Mouse (Mus musculus) embryonic facial prominence, embryonic 12.5 days (tissue): ENCODE results near the gene Kcnq2. TPM values are rescaled to one million over a fixed set of nuclear protein-coding genes. Genes with fewer than 3 reads are reported as not detected.
A peak's percentile ranks its signal among the peaks of the same experiment; 100 is the strongest.

Experiments
- ATAC-seq: fragments of 200-750 bp; cut with Nextera tagmentation; 2 replicates; pipeline ENCODE4 v1.8.0; 2017; ENCODE audit not compliant: insufficient number of reproducible peaks, insufficient read depth, low FRiP score, low TSS enrichment
- H3K27ac ChIP-seq: fragments of 300-500 bp; sonication (generic); 2 replicates; pipeline ENCODE4 v1.5.1; 2016; ENCODE audit warnings: mild to moderate bottlenecking
- H3K27me3 ChIP-seq: fragments of 300-500 bp; sonication (generic); 2 replicates; pipeline ENCODE4 v1.6.1; 2016; ENCODE audit warnings: mild to moderate bottlenecking, moderate library complexity
- H3K36me3 ChIP-seq: fragments of 300-500 bp; sonication (generic); 2 replicates; pipeline ENCODE4 v1.6.1; 2016; ENCODE audit warnings: mild to moderate bottlenecking
- H3K4me1 ChIP-seq: fragments of 300-500 bp; sonication (generic); 2 replicates; pipeline ENCODE4 v1.6.1; 2016
- H3K4me2 ChIP-seq: fragments of 300-500 bp; sonication (generic); replicated peaks from 2 replicates; pipeline ENCODE4 v1.6.1; 2016; ENCODE audit warnings: mild to moderate bottlenecking, moderate library complexity
- H3K4me3 ChIP-seq: fragments of 300-500 bp; sonication (generic); 2 replicates; pipeline ENCODE4 v1.5.1; 2016; ENCODE audit warnings: mild to moderate bottlenecking
- H3K9ac ChIP-seq: fragments of 300-500 bp; sonication (generic); 2 replicates; pipeline ENCODE4 v1.6.1; 2016; ENCODE audit warnings: mild to moderate bottlenecking, moderate library complexity
- H3K9me3 ChIP-seq: fragments of 300-500 bp; sonication (generic); 2 replicates; pipeline ENCODE4 v1.6.1; 2016; ENCODE audit warnings: mild to moderate bottlenecking, moderate library complexity
- WGBS: fragments of 180-500 bp; shearing (Covaris S2); methylation state at CpG from one replicate; pipeline ENCODE4 v1.1.7; 2016; 5-methylcytosine and 5-hydroxymethylcytosine counted together
- polyA plus RNA-seq: library from polyadenylated mRNA; unstranded; fragments of >200 nt; fragmentation: Nextera tagmentation; extraction: Ambion mirVana; gene quantifications from 2 replicates; pipeline ENCODE4 v1.2.1, GENCODE M21; 2016

Kcnq2 gene
- polyA plus RNA-seq, 1 experiment from 2014 or later = 2.8 TPM

- H3K27me3 ChIP-seq = peaks cover 46% of the 10 kb centered on the region
- H3K4me3 ChIP-seq = peak within 1 kb of the TSS; percentile 28
- H3K36me3 ChIP-seq = no peaks in the 10 kb centered on the region
- WGBS = 3% methylated on average over 55 of the region's 55 CpGs
- no peak within 1 kb of the TSS for H3K27ac ChIP-seq
- no peaks in the 10 kb centered on the region for H3K9me3 ChIP-seq
- no peak for ATAC-seq
- peaks cover 6% of the 10 kb centered on the region; the same call in 1 of the 2 replicates for H3K4me1 ChIP-seq
- peak within 1 kb of the TSS; percentile 43 for H3K4me2 ChIP-seq
- H3K9ac ChIP-seq = no peak within 1 kb of the TSS
Observed at GRCm38 (mm10) chr2:181156248-181157121, 21.4 kb upstream of the Kcnq2 start, which contains the start of gene Eef1a2. Gene Eef1a2, minus strand, starts transcription at chr2:181157014.

- H3K27me3 ChIP-seq = peaks cover 53% of the 10 kb centered on the region
- H3K9ac ChIP-seq = no peak overlapping the region
Observed at GRCm38 (mm10) chr2:181155801-181156200, 20.7 kb upstream of the Kcnq2 start.

GRCm38 (mm10) chr2:181154831-181155415, 19.8 kb upstream of the Kcnq2 start:
- ATAC-seq = no peak
- 78% methylated on average over 8 of the region's 8 CpGs for WGBS

More at GRCm38 (mm10) chr2:181155801-181156200, 20.7 kb upstream of the Kcnq2 start:
- WGBS = 67% methylated on average over 4 of the region's 4 CpGs
- no peak for ATAC-seq
- Histone ChIP-seq H3K27ac (no peak overlapping the region), H3K9me3 (no peaks in the 10 kb centered on the region), H3K4me2 (no peak overlapping the region), H3K4me1 (peaks cover 6% of the 10 kb centered on the region; the same call in 1 of the 2 replicates), H3K36me3 (no peaks in the 10 kb centered on the region), H3K4me3 (0 out of 2 replicates have a peak overlapping the region, but pooled peaks have one; percentile 28)

GRCm38 (mm10) chr2:181154361-181154760, 19.3 kb upstream of the Kcnq2 start:
- Histone ChIP-seq H3K4me2 (no peak overlapping the region), H3K36me3 (no peaks in the 10 kb centered on the region), H3K27me3 (peaks cover 68% of the 10 kb centered on the region), H3K9ac (no peak overlapping the region), H3K9me3 (no peaks in the 10 kb centered on the region), H3K4me1 (no peaks in the 10 kb centered on the region), H3K27ac (no peak overlapping the region), H3K4me3 (no peak overlapping the region)
- no peak for ATAC-seq
- WGBS = 87% methylated on average over 3 of the region's 3 CpGs

More at GRCm38 (mm10) chr2:181154831-181155415, 19.8 kb upstream of the Kcnq2 start:
- peaks cover 62% of the 10 kb centered on the region for H3K27me3 ChIP-seq
- no peak overlapping the region for H3K27ac ChIP-seq
- no peak overlapping the region for H3K4me2 ChIP-seq
- no peak overlapping the region for H3K9ac ChIP-seq
- no peaks in the 10 kb centered on the region for H3K36me3 ChIP-seq
- H3K4me3 ChIP-seq = no peak overlapping the region
- peaks cover 4% of the 10 kb centered on the region; the same call in 1 of the 2 replicates for H3K4me1 ChIP-seq
- H3K9me3 ChIP-seq = no peaks in the 10 kb centered on the region

- ATAC-seq = no peak
- WGBS = 4% methylated on average over 1 of the region's 1 CpGs
- H3K9ac ChIP-seq = no peak overlapping the region
- no peak overlapping the region for H3K4me2 ChIP-seq
- H3K27ac ChIP-seq = no peak overlapping the region
- H3K27me3 ChIP-seq = peaks cover 72% of the 10 kb centered on the region
- no peaks in the 10 kb centered on the region for H3K36me3 ChIP-seq
- no peak overlapping the region for H3K4me3 ChIP-seq
- H3K9me3 ChIP-seq = no peaks in the 10 kb centered on the region
- H3K4me1 ChIP-seq = no peaks in the 10 kb centered on the region
Observed at GRCm38 (mm10) chr2:181153837-181154236, 18.7 kb upstream of the Kcnq2 start.

GRCm38 (mm10) chr2:181153131-181153530, 18.0 kb upstream of the Kcnq2 start:
- 94% methylated on average over 1 of the region's 1 CpGs for WGBS
- no peaks in the 10 kb centered on the region for H3K36me3 ChIP-seq
- H3K4me2 ChIP-seq = no peak overlapping the region
- H3K4me3 ChIP-seq = no peak overlapping the region
- peaks cover 6% of the 10 kb centered on the region for H3K4me1 ChIP-seq
- no peak for ATAC-seq
- no peaks in the 10 kb centered on the region for H3K9me3 ChIP-seq
- peaks cover 73% of the 10 kb centered on the region for H3K27me3 ChIP-seq
- H3K27ac ChIP-seq = no peak overlapping the region
- H3K9ac ChIP-seq = no peak overlapping the region

- H3K9me3 ChIP-seq = no peaks in the 10 kb centered on the region
- H3K27me3 ChIP-seq = peaks cover 73% of the 10 kb centered on the region
- 88% methylated on average over 17 of the region's 17 CpGs for WGBS
- H3K36me3 ChIP-seq = no peaks in the 10 kb centered on the region
- no peak overlapping the region for H3K27ac ChIP-seq
- no peak overlapping the region for H3K4me2 ChIP-seq
- peaks cover 6% of the 10 kb centered on the region for H3K4me1 ChIP-seq
- H3K9ac ChIP-seq = no peak overlapping the region
- no peak overlapping the region for H3K4me3 ChIP-seq
- ATAC-seq = no peak
Observed at GRCm38 (mm10) chr2:181152701-181153100, 17.6 kb upstream of the Kcnq2 start.

- no peak overlapping the region for H3K27ac ChIP-seq
- 70% methylated on average over 6 of the region's 6 CpGs for WGBS
- no peak overlapping the region for H3K9ac ChIP-seq
- H3K4me2 ChIP-seq = no peak overlapping the region
- H3K4me3 ChIP-seq = no peak overlapping the region
- peaks cover 6% of the 10 kb centered on the region for H3K4me1 ChIP-seq
- ATAC-seq = no peak
- H3K27me3 ChIP-seq = peaks cover 64% of the 10 kb centered on the region
- no peaks in the 10 kb centered on the region for H3K36me3 ChIP-seq
- no peaks in the 10 kb centered on the region for H3K9me3 ChIP-seq
Observed at GRCm38 (mm10) chr2:181150281-181150680, 15.2 kb upstream of the Kcnq2 start.

- Histone ChIP-seq H3K36me3 (no peaks in the 10 kb centered on the region), H3K9me3 (no peaks in the 10 kb centered on the region), H3K4me2 (peak overlapping the region; percentile 94), H3K27me3 (peaks cover 52% of the 10 kb centered on the region), H3K9ac (0 out of 2 replicates have a peak overlapping the region, but pooled peaks have one; percentile 43), H3K4me3 (peak overlapping the region; percentile 47), H3K4me1 (peaks cover 6% of the 10 kb centered on the region), H3K27ac (no peak overlapping the region)
- ATAC-seq = no peak
- WGBS = 18% methylated on average over 30 of the region's 31 CpGs
Observed at GRCm38 (mm10) chr2:181148318-181148955, 13.3 kb upstream of the Kcnq2 start.

- Histone ChIP-seq H3K4me1 (peaks cover 6% of the 10 kb centered on the region), H3K9ac (peak overlapping the region; percentile 43; the same call in 1 of the 2 replicates), H3K4me2 (peak overlapping the region; percentile 94), H3K36me3 (no peaks in the 10 kb centered on the region), H3K27ac (no peak overlapping the region), H3K27me3 (peaks cover 56% of the 10 kb centered on the region), H3K4me3 (peak overlapping the region; percentile 47), H3K9me3 (no peaks in the 10 kb centered on the region)
- under 1% methylated on average over 60 of the region's 61 CpGs for WGBS
- no peak for ATAC-seq
Observed at GRCm38 (mm10) chr2:181147546-181148317, 12.6 kb upstream of the Kcnq2 start.

GRCm38 (mm10) chr2:181146976-181147545, 12.0 kb upstream of the Kcnq2 start:
- Histone ChIP-seq H3K27ac (no peak overlapping the region), H3K4me3 (peak overlapping the region; percentile 47), H3K4me1 (peaks cover 6% of the 10 kb centered on the region), H3K9me3 (no peaks in the 10 kb centered on the region), H3K9ac (no peak overlapping the region), H3K4me2 (peak overlapping the region; percentile 94), H3K36me3 (no peaks in the 10 kb centered on the region), H3K27me3 (peaks cover 56% of the 10 kb centered on the region)
- 43% methylated on average over 4 of the region's 4 CpGs for WGBS
- no peak for ATAC-seq
